Mouse (Mus musculus): ENCODE measurements around the gene Glud1.

Glud1 gene

DNA sequence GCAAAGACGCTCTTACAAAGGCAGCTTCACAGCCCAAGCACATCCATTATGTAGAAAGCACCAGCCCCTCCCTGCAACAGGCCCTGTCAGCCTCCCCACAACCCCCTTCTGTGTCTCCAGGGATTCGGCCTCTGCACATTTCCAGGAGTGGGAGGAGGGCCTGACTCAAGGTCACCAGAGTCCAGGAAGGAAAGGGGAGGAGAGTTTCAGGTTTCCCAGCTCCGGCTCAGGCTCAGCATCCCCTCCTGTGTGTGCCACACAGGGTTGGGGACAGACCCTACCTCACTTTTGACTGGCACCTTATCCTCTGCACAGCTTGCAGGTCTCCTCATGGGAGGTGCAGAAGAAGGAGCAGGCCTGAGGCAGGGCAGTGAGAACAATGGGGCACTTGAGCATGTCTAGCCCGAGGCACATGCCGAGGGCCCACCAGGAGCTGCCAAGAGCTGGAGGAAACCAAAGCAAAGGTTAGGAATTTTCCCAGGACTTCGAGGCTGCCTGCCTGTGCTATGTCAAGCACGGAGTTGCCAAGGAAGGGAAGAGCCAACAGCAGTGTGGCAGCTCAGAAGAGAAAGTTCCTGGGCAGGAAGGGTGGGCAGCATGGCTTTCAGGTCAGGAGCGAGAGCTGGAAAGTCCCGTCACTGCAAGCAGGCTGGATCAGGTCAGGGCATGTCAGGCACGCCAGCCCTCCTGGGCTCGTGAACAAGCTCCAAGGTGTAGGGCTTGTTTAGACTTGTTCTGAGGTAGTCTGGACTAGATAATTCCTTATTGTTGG, 68.2 kb downstream of the Glud1 start:
- in situ Hi-C loops (cut with MboI, MseI) = no loop called here

DNA sequence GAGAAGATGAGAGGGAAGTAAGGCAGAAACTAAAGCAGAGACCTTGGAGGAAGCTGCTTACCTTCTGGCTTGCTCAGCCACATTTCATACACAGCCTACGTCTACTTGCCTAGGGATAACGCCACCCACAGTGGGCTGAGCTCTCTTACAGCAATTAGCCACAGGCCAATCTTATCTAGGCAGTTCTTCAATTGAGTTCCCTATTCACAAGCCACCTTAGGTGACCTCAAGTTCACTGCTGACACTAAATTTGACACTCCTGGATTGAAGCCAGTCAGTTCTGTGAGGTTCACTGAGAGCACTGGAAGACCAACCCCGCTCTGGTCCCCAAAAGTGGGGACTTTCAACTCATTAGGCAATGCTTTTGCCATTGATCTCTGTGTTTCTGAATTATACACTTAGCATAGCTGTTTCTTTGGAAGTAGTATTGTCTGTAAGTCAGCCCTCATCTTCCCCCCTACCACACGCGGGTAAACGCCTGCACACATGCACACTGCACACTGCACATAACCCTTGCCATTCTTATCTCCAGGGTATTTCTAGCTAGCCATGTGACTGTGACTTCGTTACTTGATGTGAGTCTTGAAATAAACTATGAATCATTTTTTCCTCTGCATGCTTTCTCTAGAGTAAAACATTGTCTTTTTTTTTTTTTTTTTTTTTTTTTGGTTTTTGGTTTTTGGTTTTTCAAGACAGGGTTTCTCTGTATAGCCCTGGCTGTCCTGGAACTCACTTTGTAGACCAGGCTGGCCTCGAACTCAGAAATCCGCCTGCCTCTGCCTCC, 72.6 kb downstream of the Glud1 start:
- in situ Hi-C loops (cut with MboI, MseI) = no loop called here

DNA sequence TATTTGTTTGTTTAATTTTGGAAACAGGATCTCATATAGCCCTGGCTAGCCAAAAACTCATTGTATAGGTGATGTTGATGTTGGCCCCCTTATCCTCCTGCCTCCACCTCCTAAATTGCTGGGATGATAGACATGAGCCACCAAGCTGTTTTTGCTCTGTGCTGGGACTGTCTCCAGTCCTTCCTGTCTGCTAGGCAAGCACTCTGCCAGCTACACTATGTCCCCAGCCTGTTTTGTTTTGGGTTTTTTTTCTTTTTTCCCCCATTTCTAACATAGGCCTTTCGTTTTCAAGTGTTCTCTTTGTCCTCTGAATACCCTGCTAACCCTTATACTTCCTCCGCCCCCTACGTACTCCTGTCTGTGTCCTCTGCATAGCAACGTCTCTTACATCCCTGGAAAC, 82.8 kb downstream of the Glud1 start:
- in situ Hi-C loops (cut with MboI, MseI) = no loop called here

Data from regulatory T cell (primary cell).